Mouse (Mus musculus) midbrain, embryonic 15.5 days (tissue): ENCODE measurements around the gene Hcfc2. TPM values are rescaled to one million over a fixed set of nuclear protein-coding genes. Genes with fewer than 3 reads are reported as not detected.

Source experiments
- ATAC-seq: fragments of 200-750 bp; cut with Nextera tagmentation; replicated peaks from 2 replicates; pipeline ENCODE4 v1.8.0; 2017; ENCODE audit warnings: moderate TSS enrichment
- H3K27ac ChIP-seq: fragments of 300-500 bp; sonication (generic); 2 replicates; pipeline ENCODE4 v1.5.1; 2015; ENCODE audit warnings: mild to moderate bottlenecking, inconsistent platforms
- H3K27me3 ChIP-seq: fragments of 300-500 bp; sonication (generic); replicated peaks from 2 replicates; pipeline ENCODE4 v1.6.1; 2015; ENCODE audit warnings: inconsistent platforms
- H3K36me3 ChIP-seq: fragments of 300-500 bp; sonication (generic); replicated peaks from 2 replicates; pipeline ENCODE4 v1.6.1; 2015; ENCODE audit warnings: inconsistent platforms
- H3K4me1 ChIP-seq: fragments of 300-500 bp; sonication (generic); 2 replicates; pipeline ENCODE4 v1.6.1; 2015; ENCODE audit warnings: inconsistent platforms
- H3K4me2 ChIP-seq: fragments of 300-500 bp; sonication (generic); 2 replicates; pipeline ENCODE4 v1.6.1; 2015; ENCODE audit warnings: inconsistent platforms, mild to moderate bottlenecking, moderate library complexity
- H3K4me3 ChIP-seq: fragments of 300-500 bp; sonication (generic); 2 replicates; pipeline ENCODE4 v1.5.1; 2015; ENCODE audit warnings: mild to moderate bottlenecking, inconsistent platforms
- H3K9ac ChIP-seq: fragments of 300-500 bp; sonication (generic); 2 replicates; pipeline ENCODE4 v1.6.1; 2015; ENCODE audit warnings: mild to moderate bottlenecking, inconsistent platforms
- H3K9me3 ChIP-seq: fragments of 300-500 bp; sonication (generic); 2 replicates; pipeline ENCODE4 v1.6.1; 2016; ENCODE audit warnings: inconsistent platforms
- WGBS: fragments of 180-500 bp; shearing (Covaris S2); methylation state at CpG from one replicate; pipeline ENCODE4 v1.1.7; 2015; ENCODE audit warnings: mixed read lengths; 5-methylcytosine and 5-hydroxymethylcytosine counted together
- polyA plus RNA-seq: library from polyadenylated mRNA; unstranded; fragments of >200 nt; fragmentation: Nextera tagmentation; extraction: Ambion mirVana; gene quantifications from 2 replicates; pipeline ENCODE4 v1.2.1, GENCODE M21; 2015

The Hcfc2 gene
- polyA plus RNA-seq, 1 experiment from 2014 or later = 45.8 TPM

DNA sequence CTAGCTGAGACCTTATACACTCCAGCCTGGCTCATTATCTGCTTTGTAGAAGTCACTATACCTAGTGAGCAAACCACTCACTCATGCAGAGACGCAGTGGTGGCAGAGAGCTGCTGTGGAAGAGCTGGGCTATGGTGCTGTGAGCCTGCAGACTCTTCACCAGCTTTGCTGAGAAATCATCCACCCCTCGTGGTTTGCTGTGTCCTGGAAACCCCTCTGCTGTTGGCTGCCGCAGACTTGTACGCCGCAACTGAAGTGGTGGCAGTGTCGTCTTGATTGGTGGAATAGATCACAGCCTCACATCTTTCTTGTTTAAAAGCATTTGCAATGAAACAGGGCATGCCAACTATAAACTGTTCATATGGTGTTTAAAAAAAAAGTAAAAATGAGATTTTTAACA, 48.3 kb downstream of the Hcfc2 start:
- ATAC-seq = no peak

DNA sequence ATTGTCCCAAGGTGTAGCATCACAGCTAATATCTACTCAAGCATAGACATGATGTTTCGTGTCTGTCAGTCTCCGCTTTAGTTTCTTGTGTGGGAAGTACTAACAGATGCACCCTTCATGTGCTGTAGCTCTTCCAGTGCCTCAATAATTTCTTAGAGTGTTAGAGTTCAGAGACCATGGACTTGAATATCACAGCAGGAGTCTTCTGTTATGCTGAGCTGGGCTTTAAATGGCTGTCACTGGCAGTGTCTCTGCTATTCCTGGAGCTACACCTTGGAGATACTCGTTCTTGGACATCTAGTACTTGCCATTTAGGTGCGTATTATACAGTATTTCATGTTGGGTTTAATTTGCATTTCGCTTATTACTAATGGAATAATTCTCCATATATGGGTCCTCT, 49.3 kb downstream of the Hcfc2 start:
- no peaks in the 10 kb centered on the region for H3K9me3 ChIP-seq
- ATAC-seq = no peak
- no peak overlapping the region for H3K4me3 ChIP-seq
- H3K4me2 ChIP-seq = no peak overlapping the region
- peaks cover 17% of the 10 kb centered on the region; the same call in 1 of the 2 replicates for H3K36me3 ChIP-seq
- no peak overlapping the region for H3K27ac ChIP-seq
- 86% methylated on average over 5 of the region's 5 CpGs for WGBS
- no peaks in the 10 kb centered on the region for H3K4me1 ChIP-seq
- H3K9ac ChIP-seq = no peak overlapping the region
- H3K27me3 ChIP-seq = no peaks in the 10 kb centered on the region

More for the DNA sequence above, 48.3 kb downstream of the Hcfc2 start:
- H3K36me3 ChIP-seq = peaks cover 24% of the 10 kb centered on the region; the same call in 1 of the 2 replicates
- WGBS = 92% methylated on average over 6 of the region's 6 CpGs
- H3K9me3 ChIP-seq = no peaks in the 10 kb centered on the region
- H3K4me2 ChIP-seq = no peak overlapping the region
- no peak overlapping the region for H3K9ac ChIP-seq
- no peaks in the 10 kb centered on the region for H3K27me3 ChIP-seq
- H3K4me3 ChIP-seq = no peak overlapping the region
- H3K27ac ChIP-seq = no peak overlapping the region
- no peaks in the 10 kb centered on the region for H3K4me1 ChIP-seq

DNA sequence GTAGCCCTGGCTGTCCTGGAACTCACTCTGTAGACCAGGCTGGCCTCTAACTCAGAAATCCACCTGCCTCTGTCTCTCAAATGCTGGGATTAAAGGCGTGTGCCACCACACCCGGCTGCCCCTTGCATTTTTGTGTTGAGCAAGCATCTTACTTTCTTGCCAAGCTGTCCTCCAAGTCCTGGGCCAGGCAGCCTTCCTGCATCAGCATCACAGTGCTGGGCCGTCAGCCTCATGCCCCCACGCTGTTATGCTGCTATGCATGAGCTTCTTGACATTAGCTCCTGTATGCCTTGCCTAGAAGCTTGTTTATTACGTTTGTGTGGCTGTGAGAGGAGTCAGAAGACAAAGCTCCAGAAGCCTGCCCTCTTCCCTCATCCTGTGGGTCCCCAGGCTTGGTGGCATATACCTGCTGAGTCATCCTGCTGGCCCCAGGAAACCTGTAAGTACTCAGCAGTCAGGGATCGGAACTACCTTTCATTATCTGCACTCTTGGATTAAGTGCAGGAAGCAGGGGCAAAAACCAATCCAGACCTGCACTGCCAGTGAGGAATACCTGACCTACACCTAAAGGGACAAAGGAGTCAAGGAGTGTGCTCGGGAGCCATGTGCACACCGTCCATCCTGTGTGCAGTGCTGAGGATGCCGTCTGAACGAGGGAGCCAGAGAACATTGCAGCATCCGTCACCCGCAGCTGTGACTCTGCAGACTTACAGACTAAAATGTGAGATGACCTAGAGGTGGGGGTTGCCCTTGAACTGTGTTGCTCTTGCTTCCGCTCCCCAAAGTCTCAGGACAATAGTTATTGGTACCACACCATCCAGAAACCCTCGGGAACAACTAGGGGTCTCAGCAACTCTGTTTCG, 51.3 kb downstream of the Hcfc2 start:
- Histone ChIP-seq H3K36me3 (peaks cover 24% of the 10 kb centered on the region), H3K27me3 (no peaks in the 10 kb centered on the region), H3K27ac (no peak overlapping the region), H3K9ac (no peak overlapping the region), H3K4me2 (no peak overlapping the region), H3K4me3 (no peak overlapping the region), H3K4me1 (no peaks in the 10 kb centered on the region), H3K9me3 (no peaks in the 10 kb centered on the region)
- ATAC-seq = no peak
- 90% methylated on average over 15 of the region's 15 CpGs for WGBS

DNA sequence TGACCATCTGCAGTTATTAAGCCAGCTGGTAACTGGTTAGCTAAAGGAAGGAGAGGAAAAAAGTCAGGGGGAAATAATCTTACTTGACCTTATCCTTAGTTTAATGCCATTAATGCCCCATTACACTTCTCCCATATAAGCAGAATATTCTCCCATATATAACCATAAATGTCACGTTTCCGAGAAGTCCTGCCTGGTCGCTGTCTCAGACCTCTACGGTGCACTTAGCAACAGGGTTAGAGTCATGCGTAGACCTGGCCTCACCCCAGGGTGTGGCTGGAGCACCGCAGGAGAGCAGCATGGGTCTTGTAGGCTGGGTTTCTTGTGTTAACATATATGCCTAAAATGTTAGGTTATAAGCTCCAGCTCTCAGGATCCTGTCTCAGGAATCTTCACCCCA, 54.8 kb downstream of the Hcfc2 start:
- H3K36me3 ChIP-seq = peaks cover 50% of the 10 kb centered on the region
- H3K9ac ChIP-seq = no peak overlapping the region
- no peak overlapping the region for H3K4me3 ChIP-seq
- H3K4me2 ChIP-seq = no peak overlapping the region
- no peak overlapping the region for H3K27ac ChIP-seq
- no peaks in the 10 kb centered on the region for H3K9me3 ChIP-seq
- H3K27me3 ChIP-seq = no peaks in the 10 kb centered on the region
- ATAC-seq = no peak
- WGBS = 94% methylated on average over 6 of the region's 6 CpGs
- no peaks in the 10 kb centered on the region for H3K4me1 ChIP-seq

DNA sequence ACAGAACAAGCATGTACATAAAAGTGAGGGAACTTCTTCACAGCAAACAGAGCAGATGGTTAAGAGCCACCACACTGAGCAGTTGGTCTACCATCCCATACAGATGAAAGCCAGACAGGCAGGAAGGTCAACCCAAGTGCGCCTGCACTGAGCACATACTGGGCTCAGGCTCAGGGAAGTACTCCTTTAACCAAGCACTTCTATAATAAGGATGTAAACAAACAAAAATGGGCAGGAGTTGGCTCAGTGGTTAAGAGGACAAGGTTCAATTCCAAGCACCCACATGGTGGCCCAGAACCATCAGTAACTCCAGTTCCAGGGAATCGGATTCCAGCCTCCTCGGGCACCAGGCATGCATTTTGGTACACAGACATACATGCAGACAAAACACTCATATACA, 57.0 kb downstream of the Hcfc2 start:
- WGBS = 93% methylated on average over 3 of the region's 3 CpGs
- Histone ChIP-seq H3K9me3 (no peaks in the 10 kb centered on the region), H3K4me3 (no peak overlapping the region), H3K27me3 (no peaks in the 10 kb centered on the region), H3K27ac (no peak overlapping the region), H3K9ac (no peak overlapping the region), H3K4me1 (peaks cover 8% of the 10 kb centered on the region), H3K4me2 (no peak overlapping the region), H3K36me3 (peaks cover 51% of the 10 kb centered on the region)
- ATAC-seq = no peak

DNA sequence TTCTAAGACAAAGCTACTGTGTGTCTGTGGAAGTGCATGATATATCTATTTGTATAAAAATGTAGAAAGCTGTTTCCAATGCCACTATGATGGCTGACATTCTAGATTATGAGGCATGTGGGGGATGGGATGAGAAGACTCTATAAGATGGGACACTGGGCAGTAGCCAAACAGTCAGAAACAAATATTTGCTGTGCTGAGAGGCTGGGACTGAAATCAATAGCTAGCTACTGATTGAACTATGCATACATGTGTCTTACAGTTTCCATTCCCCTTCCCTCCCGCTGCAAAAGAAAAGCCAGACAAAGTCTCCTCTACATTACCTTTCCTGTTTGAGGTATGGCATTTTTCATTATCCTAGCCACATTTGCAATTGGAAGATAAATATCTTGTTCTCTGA, 58.7 kb downstream of the Hcfc2 start:
- peaks cover 39% of the 10 kb centered on the region for H3K36me3 ChIP-seq
- H3K27me3 ChIP-seq = no peaks in the 10 kb centered on the region
- no peak for ATAC-seq
- peaks cover 24% of the 10 kb centered on the region for H3K4me1 ChIP-seq
- H3K4me3 ChIP-seq = no peak overlapping the region
- no peaks in the 10 kb centered on the region for H3K9me3 ChIP-seq
- 100% methylated on average over 1 of the region's 1 CpGs for WGBS
- no peak overlapping the region for H3K4me2 ChIP-seq
- no peak overlapping the region for H3K9ac ChIP-seq
- H3K27ac ChIP-seq = no peak overlapping the region

DNA sequence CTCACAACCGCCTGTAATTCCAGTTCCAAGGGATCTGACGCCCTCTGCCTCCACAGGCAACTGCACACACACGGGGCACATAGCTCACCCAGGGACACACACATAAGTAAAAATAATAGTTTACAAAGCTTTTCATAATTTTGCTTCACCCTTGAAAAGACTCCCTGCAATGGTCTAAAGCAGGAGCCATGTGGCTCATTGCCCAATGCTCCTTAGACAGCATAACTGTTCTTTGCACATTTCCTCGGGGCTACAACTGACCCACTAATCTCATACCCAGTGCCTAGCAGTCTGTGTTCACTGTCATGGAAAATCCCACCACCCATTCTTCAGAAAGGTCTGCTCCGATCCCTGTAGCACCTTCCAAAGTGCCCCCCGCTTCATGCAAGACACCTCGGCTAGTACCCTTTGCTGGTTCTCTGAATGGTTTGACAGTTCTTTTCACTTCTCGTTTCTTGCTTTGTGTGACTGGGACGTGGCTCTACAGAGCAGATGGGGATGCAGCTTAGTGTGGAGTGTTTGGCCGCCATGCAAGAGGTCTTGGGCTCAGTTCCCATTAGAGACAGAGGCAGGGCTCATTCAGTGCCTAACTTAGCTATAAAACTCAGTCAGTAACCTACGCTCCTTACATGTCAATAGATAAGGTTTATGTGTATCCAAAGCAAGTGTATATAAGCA, 59.4 kb downstream of the Hcfc2 start:
- Histone ChIP-seq H3K4me3 (no peak overlapping the region), H3K4me2 (no peak overlapping the region), H3K27me3 (no peaks in the 10 kb centered on the region), H3K9ac (no peak overlapping the region), H3K9me3 (no peaks in the 10 kb centered on the region), H3K36me3 (peaks cover 39% of the 10 kb centered on the region), H3K4me1 (peaks cover 31% of the 10 kb centered on the region), H3K27ac (no peak overlapping the region)
- 89% methylated on average over 11 of the region's 11 CpGs for WGBS
- no peak for ATAC-seq

DNA sequence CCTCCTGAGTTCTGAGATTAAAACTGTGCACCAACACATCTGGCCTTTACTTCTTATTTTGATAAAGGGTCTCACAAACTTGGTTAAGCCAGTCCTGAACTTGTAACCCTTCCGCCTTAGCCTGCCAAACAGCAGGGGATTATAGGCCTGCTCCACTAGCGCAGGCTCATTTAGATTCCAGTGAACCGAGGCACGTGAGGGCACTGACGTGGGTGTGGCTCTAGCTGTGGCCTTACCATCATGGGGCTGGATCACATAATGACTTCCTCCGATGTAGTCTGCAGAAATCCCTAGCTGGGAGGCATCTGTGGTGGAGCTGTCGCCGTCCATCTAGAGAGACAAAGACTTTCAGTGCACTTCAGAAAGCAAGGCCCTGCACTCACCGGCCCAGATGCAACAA, 60.5 kb downstream of the Hcfc2 start:
- no peak overlapping the region for H3K9ac ChIP-seq
- no peaks in the 10 kb centered on the region for H3K27me3 ChIP-seq
- no peak for ATAC-seq
- H3K4me1 ChIP-seq = peaks cover 42% of the 10 kb centered on the region
- peaks cover 32% of the 10 kb centered on the region for H3K36me3 ChIP-seq
- no peak overlapping the region for H3K4me2 ChIP-seq
- H3K27ac ChIP-seq = no peak overlapping the region
- H3K4me3 ChIP-seq = no peak overlapping the region
- 89% methylated on average over 9 of the region's 9 CpGs for WGBS
- no peaks in the 10 kb centered on the region for H3K9me3 ChIP-seq

DNA sequence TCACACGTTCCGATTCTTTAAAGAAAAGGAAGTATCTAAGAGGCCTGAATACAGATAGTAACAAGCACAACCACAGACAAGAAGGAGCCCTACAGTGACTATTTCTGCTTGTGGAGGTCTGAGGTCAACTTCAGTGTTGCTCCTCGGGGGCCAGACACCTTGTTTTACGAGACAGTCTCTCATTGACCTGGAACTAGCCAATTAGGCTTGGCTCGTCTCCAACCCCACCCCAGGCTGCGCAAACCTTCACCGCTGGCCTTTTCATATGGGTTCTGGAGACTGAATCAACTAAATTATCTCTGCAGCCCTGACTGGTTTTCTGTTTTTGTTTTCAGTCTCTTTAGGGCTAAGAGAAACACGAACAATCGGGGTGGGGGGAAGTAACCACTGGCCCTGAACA, 61.4 kb downstream of the Hcfc2 start:
- WGBS = 72% methylated on average over 9 of the region's 9 CpGs
- no peak for ATAC-seq
- Histone ChIP-seq H3K4me2 (no peak overlapping the region), H3K9me3 (no peaks in the 10 kb centered on the region), H3K4me3 (no peak overlapping the region), H3K27me3 (no peaks in the 10 kb centered on the region), H3K36me3 (peaks cover 32% of the 10 kb centered on the region), H3K9ac (no peak overlapping the region), H3K27ac (no peak overlapping the region), H3K4me1 (peaks cover 50% of the 10 kb centered on the region)

DNA sequence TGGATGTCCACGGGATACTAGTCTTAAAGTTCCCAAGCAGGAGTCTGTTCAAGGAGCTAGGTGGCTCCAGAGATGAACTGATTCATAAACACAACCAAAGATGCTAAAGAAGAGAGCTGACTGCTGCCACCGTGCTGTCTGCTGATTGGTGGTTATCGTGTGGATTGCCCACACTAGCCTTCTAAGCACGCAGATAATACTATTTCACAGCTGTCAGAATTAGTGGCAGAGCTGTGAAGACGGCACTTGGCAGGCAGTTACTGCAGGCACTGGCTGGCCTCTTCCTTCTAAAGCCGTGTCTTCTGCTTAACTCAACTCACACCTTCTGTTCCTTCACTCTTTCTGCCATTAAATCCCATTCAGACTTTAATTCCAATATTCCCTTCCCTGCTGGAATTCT, 62.4 kb downstream of the Hcfc2 start:
- 54% methylated on average over 6 of the region's 6 CpGs for WGBS
- peaks cover 53% of the 10 kb centered on the region for H3K4me1 ChIP-seq
- no peak overlapping the region for H3K27ac ChIP-seq
- H3K27me3 ChIP-seq = no peaks in the 10 kb centered on the region
- no peak overlapping the region for H3K4me2 ChIP-seq
- H3K36me3 ChIP-seq = peaks cover 27% of the 10 kb centered on the region
- no peak for ATAC-seq
- no peaks in the 10 kb centered on the region for H3K9me3 ChIP-seq
- H3K9ac ChIP-seq = no peak overlapping the region
- no peak overlapping the region for H3K4me3 ChIP-seq

DNA sequence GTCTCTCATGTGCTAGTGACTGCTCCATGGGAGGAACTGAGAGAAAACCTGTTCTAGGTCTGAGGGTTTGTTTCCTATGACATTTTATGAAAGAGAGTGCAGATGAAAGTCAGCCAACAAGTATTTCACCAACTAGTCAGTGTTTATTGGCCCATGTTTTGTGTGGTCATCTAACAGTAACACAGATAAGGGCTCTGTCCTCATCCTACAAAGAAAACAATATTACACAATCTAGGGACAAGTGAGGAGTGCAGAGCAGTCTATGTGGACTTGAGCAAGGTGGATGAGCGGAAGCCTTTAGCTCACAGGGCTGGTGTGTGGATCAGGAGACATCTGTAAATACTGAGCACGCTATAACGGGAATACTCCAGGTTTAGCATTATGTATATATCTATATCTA, 62.9 kb downstream of the Hcfc2 start:
- Histone ChIP-seq H3K27me3 (no peaks in the 10 kb centered on the region), H3K4me3 (no peak overlapping the region), H3K4me1 (peaks cover 53% of the 10 kb centered on the region), H3K9ac (no peak overlapping the region), H3K9me3 (no peaks in the 10 kb centered on the region), H3K27ac (no peak overlapping the region), H3K36me3 (peaks cover 23% of the 10 kb centered on the region), H3K4me2 (no peak overlapping the region)
- 96% methylated on average over 3 of the region's 3 CpGs for WGBS
- ATAC-seq = no peak

DNA sequence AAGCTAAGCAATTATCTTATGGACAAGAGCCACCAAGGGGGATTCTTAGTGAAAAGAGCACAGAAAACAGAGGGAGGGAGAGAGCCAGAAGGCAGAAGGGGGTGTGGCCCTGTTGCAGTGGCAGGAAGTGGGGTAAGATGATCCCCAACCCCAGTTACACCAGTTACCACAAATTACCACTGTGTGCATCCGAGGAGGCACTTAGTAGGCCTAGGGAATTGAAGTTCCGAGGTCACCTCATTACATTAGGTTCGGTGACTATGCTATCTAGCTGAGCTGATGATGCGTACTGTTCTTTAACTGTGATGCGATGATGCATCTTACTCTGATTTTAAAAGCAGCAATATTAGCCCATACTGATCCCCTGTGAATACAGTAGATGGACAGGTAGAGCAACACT, 63.7 kb downstream of the Hcfc2 start:
- peaks cover 59% of the 10 kb centered on the region for H3K4me1 ChIP-seq
- H3K4me3 ChIP-seq = no peak overlapping the region
- 94% methylated on average over 5 of the region's 5 CpGs for WGBS
- peak overlapping the region; percentile 39; the same call in 1 of the 2 replicates for H3K4me2 ChIP-seq
- no peak overlapping the region for H3K9ac ChIP-seq
- no peaks in the 10 kb centered on the region for H3K9me3 ChIP-seq
- H3K36me3 ChIP-seq = peaks cover 15% of the 10 kb centered on the region
- no peak for ATAC-seq
- H3K27ac ChIP-seq = no peak overlapping the region
- no peaks in the 10 kb centered on the region for H3K27me3 ChIP-seq
